Mouse (Mus musculus): ENCODE results near the gene Pdzd2.

DNA sequence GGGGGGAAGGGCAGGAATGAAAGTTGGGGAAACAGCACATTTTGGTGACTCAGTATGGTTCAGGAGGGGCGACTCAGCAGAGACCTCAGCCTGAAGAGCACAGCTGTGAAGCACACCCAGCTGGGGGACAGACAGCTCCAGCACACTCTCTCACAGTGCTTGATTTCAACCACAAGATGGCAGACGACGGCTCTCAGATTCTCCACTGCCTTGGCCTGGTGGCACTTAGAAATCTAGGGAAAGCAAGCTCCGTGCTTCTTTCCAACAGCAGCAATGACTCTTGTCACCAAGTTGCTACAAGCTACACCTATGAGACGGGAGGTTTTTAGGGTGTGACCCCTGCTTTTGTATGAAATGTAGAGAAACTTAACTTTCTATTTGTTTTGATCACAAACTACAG is 153.6 kb downstream of the Pdzd2 start:
- TF ChIP-seq CTCF (IDR thresholded peaks at IDR 0.05; ENCODE audit: borderline replicate concordance, insufficient read depth, low read length) (peak; percentile 73), POLR2A (IDR thresholded peaks at IDR 0.05; ENCODE audit: low read depth, low read length) (no peak)

All from embryonic fibroblast, embryonic 13.5 days (primary cell).